Mouse (Mus musculus) spleen, adult 2 months (tissue): ENCODE measurements around the gene Stk32b.

Experiments used
- CTCF ChIP-seq: fragments of 200-500 bp; IDR thresholded peaks from 2 replicates; pipeline ENCODE4 v1.5.1; 2011; ENCODE audit warnings: mild to moderate bottlenecking, inconsistent platforms; ENCODE audit not compliant: insufficient read depth, insufficient read length, insufficient replicate concordance; ENCODE audit errors: extremely low read depth
- POLR2A ChIP-seq: fragments of 200-500 bp; IDR thresholded peaks from 2 replicates; pipeline ENCODE4 v1.6.1; 2011; ENCODE audit warnings: low read depth, low read length, inconsistent platforms

GRCm38 (mm10) chr5:37598271-37598670 lies 118.7 kb downstream of the Stk32b start:
- TF ChIP-seq POLR2A (no peak), CTCF (no peak)
